Mouse (Mus musculus) adrenal gland, postnatal 25 days (tissue): ENCODE results near the gene Retnlb. TPM values are rescaled to one million over a fixed set of nuclear protein-coding genes. Genes with fewer than 3 reads are reported as not detected.
"Not testable (repeated sequence)": the region's sequence is repeated elsewhere in the genome, so short reads cannot be mapped to it uniquely, and the experiment has no call there.

Experiments
- DNase-seq: peaks from one replicate; pipeline ENCODE4 v3.0.0; 2021; ENCODE audit warnings: mixed read lengths
- long read RNA-seq: library from polyadenylated mRNA; stranded (forward); transcript quantifications from one replicate; pipeline ENCODE4 v2.0.0, GENCODE M21; 2021
- total RNA-seq: library from RNA; stranded (reverse); gene quantifications from 2 replicates; pipeline ENCODE4 v1.2.3, GENCODE M21; 2021

The Retnlb gene
- not detected in 2 replicates for total RNA-seq
- long read RNA-seq, result 0 reads

DNA sequence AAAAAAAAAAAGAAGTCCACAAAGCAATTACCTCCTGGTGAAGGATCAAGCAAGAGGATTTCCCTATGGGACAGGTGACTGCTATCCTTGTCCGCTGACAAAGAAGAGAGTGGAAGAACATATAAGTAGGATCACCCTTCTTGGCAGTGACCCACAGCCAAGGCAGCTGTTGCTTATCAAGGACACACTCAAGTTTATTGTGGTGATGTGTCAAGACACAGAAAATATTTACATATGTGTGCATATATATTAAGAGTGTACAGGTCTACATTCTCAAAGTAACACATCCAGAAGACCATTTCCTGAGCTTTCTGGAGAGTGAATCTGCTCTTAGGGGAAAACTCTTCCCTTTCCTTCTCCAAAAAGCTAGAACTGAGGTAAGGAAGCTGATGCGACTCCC is at the start of gene Retnlb:
Gene Retnlb (plus strand): TSS at position 162 of the 400 bp plus-strand sequence.
- no peak for DNase-seq

DNA sequence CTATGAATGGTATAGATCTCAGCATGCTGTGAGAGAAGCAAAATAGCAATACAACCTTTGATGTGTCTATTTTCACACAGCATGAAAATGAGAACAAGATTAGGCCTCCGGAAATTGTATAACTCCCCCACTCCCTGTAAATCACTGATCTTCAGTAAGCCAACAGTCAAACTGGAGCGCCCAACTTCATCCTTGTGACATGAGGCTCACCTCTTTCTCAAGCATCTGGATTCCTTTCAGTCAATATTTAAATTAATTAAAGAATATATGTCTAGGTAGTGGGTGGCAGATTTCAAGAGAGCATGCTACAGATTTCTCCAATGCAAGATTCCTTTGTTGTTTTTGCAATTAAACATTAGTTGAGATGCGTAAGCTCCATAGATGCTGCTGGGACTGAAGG is 47.5 kb upstream of the Retnlb start:
- DNase-seq, result no peak

DNA sequence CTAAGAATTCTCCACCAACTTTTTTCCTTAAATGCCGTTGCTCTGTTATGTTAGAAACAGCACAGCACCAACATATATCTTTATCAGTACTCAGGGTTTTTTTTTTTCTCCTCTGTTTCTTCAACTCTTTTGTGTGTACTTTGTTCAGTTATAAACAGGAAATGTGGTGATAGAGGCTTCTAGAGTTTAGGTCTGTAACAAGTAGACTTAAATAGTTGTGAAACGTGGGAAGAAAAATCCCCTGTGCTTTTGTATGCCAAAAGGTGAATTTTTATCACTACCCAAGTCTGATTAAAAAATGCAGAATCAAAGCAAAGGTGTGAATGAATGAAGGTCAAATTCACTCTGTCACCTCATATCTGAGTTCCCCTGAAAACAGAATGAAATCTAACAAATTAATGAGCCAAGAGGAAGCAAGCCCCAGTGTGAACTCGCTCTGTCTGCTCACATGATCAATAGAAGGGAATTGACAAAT is 44.6 kb upstream of the Retnlb start, which contains the start of gene Trat1:
Gene Trat1 (minus strand): TSS at position 51 of the 475 bp plus-strand sequence.
- no peak for DNase-seq

DNA sequence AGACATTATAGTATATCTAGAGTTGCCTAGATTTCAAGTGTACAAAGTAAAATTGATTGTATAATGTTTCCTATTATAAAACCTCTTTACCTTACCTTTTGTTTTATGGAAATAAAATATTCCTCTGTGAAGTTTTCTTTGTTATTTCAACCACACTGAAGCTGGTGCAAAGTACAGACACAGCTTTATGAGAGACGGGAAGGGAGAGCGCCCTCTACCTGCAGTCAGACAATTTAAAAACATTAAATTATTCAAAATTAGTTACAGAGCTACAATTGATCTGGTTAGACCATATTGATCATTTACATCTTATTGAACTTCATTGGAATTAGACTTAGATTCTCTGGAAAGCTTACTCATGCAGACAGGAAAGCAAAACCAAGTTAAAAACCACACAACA is 39.4 kb upstream of the Retnlb start:
- no peak for DNase-seq

DNA sequence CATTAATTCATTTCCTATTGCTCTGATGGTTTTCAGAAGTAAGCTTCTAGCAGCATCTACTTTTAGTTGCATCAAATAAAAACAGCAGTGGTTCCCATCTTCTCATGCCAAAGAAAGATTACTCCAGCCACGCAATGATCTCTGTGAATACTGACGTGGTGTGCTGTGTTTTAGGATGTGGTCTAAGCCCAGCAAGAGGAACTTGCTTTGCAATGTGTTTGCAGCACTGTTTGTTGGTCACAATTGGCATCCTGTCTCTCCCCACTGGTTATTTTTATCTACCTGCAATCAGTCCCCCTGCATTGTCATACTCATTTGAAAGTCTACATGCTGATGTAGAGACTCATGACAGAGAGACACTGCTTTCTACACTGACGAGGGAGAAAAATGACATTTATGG is 30.4 kb upstream of the Retnlb start:
- DNase-seq, result no peak

DNA sequence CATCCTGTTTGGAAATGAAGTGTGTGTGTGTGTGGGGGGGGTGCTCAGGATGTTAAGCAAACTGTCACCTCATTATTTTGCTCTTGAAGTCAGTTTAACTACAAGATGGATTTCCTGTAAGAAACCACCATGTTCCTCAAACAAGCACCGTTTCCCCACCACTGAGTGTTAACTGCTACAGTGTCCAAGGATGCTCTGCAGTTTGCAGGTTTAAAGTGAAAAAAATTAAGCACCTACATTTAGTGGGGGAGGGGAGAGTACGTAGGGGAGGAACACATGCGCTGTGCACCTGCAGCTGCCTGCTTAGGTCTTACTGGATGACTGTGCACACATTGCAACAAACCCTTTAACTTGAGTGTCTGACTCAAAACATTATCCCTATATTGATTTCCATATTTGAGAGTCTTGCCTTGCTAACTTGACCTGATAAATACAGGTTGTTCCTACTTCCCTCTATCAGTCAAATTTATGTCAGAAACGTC is 27.9 kb upstream of the Retnlb start:
- DNase-seq, result no peak

DNA sequence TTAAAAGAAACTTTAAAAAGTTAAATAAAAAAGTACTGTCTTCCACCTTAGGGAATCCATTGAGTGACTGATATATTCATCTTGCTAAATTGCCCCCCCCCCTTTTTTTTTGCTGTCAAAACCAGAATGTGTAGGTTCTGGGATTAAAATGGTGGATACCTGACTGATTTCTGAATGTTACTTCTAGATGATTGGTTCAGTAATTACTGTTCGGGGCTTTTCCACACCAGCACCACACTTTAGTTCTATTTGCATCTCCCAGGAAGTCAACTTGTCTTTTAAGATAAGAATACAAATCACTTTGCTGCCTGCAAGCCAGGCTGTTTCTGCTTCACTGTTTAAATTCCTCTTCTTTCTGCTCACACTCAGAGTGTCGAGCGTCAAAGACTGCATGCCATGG is 18.4 kb upstream of the Retnlb start:
- no peak for DNase-seq

DNA sequence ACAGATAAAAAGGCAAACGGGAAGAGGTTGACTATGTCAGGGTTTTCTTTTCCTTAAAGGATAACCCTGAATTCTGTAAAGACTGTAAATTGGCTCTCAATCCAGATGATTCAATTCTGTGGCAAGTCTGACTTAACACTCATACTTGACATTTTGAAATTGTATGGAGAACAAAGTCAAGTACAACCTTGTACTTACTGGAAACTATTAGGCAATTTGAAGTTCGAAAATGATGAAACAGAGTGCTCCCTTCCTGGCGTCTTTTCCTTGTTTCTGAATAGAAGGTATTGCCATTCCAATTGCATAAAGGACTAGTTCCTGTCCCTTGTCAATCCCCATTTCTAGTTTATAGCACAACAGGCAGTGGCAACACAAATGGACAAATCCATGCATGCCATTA is 17.2 kb upstream of the Retnlb start:
- no peak for DNase-seq

DNA sequence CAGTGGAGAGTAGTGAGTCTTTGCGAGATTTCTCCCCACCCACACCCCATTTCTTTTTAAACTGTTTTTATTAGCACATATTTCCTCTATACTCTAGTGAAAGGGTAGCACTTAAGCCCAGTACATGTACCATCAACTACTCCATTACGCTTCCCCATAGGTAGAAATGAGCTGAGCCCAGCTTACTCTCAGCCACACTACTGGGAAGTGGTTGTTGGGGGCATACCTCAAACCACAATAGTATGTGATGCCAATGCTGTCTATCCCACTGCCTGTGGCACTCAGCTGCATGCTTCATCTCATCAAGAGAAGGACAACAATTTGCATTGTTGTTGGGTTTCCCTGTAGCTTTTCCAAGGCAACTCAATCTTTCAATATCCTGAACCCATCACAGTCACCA is 15.8 kb upstream of the Retnlb start:
- no peak for DNase-seq

DNA sequence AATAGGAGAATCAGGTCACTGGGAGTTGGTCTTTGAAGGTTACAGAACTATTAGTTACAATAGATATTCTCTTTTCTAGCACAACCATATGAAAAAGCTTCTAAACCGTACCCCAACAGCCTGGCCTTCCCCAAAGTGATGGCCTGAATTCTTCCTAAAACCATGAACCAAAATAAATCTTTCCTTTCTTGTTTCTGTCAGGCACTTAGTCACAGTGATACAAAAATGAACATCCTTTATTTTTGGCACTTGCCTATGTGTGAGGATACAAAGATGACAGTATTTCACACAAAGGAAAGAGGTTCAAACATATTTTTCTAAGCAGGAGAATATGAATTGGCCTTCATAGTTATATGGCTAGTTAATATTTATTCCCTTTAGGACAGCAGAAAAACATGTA is 11.2 kb upstream of the Retnlb start:
- no peak for DNase-seq

DNA sequence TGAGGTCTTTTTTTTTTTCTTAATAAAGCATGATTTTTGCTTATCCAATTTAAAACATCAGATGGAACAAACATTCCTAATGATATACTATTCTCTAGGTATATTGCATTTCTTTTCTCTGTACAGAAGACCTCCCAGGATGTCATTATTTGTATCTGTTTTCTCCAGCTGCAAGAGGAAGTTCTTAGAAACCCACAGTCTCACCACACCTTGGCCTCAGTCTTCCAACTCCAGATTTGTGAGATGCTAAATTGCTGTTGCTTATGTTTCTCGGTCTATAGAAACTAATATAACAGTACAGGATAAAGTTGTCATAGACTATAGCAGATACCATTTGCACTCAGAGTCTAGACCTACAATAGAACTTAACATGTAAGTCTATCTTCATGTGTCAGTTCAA is 10.1 kb upstream of the Retnlb start:
- no peak for DNase-seq

DNA sequence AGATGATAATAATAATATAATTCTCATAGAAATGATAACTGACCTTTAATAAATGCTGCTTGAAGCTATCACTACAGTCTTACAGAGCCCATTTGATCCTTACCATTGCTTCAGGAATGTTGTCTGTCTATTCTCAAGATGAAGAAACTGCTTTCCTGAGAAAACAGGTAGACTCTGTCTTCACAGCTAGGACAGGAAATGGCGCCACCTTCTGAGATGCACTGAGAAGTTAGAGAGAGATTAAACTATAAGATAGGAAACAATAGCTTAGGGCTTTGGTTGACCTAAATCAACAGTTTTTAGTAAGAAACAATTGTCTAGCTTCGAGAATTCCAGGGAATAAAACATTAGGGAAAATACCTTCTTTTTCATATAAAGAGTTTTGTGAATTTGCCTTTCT is 7.3 kb upstream of the Retnlb start:
- DNase-seq, result peak; percentile 7

DNA sequence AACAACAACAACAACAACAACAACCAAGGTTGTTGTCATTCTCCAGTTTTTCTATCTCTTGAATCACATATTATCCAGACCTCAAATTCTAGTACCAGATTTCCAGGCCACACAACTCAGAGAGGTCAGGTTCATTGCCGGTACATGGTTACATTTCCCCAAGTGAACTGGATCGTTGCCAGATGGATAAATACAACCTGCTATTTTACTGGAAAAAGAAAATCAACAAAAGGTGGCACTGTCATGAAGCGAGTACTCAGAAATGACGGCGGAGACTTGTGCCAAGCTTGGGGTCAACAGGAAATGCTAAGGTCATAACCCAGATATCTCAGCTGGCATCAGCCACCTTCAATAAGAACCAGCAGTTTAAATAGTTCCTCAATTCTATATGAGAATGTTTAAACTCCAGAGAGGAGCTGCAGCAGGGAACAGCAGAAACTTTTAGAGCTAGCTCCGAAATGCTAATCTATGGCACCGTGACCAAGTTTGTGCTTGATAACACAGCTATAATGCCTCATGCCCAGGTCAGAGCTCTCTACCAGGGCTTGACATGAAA is 4.7 kb upstream of the Retnlb start:
- DNase-seq, result no peak

DNA sequence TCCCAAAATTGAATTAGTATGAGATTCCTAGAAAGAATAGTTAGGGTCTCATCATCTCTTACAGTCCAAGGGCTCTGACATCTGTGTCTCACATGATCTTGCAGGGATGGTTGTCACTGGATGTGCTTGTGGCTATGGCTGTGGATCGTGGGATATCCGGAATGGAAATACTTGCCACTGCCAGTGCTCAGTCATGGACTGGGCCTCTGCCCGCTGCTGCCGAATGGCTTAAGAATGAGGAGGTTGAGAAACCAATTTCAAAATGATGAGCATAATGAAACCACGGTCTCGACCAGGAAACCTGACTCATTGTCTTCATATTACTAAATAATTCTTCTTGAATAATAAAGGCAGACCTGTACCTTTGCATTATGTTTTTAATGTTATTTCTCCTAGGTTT is 1.9 kb downstream of the Retnlb start:
- no peak for DNase-seq

DNA sequence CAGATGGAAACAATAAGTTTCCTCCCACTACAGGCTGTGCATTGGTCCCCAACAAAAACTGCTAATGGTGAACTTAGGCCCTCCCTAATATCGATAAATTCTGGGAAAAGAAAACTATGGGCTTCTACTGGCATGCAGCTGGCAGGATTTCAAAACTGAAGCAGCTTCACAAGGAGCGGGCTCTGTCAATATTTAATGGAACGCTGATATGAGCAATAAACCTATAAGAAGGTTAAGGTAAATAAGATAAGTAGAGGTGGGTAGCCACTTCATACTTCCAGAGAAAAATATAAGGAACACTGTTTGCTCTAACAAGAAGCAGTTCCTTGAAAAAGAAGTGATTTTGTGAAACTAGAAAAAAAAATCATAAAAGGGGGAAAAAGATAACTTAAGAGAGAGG is 9.8 kb downstream of the Retnlb start:
- no peak for DNase-seq

DNA sequence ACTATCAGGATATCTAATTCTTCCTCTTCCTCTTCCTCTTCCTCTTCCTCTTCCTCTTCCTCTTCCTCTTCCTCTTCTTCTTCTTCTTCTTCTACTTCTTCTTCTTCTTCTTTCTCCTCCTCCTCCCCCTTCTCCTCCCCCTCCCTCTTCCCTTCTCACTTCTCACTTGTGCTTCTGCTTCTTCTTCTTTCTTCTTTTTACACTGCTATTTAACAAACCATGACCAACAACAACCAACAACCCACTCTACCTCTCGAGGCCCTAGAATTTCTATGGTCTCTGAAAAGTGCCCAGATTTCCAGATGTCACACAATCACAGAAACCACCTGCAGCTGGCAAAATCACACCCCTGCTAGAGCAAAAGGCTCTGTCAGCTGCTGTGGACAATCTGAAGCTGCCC is 11.0 kb downstream of the Retnlb start:
- no peak for DNase-seq

DNA sequence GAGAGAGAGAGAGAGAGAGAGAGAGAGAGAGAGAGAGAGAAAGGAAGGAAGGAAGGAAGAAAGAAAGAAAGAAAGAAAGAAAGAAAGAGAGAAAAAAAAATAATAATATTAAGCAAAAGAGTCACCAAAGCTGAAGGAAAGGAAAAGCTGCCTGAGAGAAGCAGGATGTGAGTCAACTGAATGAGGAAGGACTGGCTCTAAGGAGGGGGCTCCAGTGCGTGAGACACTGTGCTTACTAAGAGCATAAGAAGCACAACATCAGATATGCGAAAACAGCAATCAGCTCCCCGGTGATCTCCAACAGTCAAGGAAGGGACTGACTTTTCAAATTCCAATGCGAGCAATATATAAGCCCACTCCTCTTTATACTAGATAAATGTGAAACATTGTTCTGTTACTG is 12.4 kb downstream of the Retnlb start:
- DNase-seq, result no peak

DNA sequence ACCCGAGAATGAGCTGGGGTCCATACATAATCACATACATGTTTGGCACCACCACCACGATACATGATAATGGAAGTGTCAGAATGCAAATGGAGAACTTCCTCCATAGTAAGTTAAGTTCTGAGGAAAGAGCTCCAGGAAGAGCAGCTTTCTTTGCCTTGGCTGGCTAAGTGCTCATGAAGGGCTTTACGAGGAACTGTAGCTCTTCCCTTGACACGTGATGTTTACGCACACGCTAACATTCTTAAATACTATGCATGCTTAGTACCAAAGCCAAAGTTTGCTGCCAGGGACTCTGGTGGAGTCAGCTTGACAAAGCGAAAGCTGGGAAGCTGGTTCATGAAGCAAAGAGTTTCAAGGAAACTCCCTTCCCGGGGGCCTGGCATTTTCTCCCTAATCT is 15.4 kb downstream of the Retnlb start:
- DNase-seq, result no peak

DNA sequence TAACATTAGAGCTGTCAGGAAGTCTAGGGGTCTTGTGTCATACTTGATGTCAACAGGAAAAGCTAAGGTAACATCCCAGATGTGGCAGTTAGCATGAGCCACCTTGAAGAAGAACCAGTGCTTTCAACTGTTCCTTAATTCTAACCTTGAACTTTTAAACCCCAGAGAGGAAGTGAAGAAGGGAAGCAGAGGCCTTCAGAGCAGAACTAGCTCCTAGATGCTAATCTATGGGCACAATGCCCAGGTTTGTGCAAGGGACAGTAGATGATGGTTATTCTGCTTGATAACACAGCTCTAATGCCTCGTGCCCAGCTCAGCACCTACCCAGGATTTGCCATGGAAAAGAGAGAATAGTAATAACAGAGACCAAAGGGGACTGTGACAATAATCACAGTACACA is 17.0 kb downstream of the Retnlb start:
- DNase-seq, result not testable (repeated sequence)

DNA sequence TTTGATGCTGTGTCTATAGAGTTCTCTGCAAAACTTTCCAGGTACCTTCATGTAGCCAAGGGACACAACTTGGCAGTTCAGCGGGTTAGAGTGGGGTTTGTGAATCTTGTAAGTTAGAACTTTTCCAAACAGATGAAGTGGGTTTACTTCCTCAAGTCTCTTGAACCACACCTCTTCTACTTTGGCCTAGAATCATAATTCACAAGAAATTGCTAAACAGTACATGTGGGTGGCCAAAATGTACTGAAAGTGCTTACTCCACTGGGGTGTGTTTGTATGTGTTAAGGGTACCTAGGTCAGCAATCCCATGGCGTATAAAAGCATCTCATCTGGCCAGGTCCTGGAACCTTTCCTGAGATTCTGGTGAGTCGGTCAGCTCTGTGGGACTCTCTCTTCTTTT is 25.6 kb downstream of the Retnlb start, which contains the start of gene Retnla:
Gene Retnla (plus strand): TSS at position 286 of the 400 bp plus-strand sequence.
- DNase-seq, result no peak

DNA sequence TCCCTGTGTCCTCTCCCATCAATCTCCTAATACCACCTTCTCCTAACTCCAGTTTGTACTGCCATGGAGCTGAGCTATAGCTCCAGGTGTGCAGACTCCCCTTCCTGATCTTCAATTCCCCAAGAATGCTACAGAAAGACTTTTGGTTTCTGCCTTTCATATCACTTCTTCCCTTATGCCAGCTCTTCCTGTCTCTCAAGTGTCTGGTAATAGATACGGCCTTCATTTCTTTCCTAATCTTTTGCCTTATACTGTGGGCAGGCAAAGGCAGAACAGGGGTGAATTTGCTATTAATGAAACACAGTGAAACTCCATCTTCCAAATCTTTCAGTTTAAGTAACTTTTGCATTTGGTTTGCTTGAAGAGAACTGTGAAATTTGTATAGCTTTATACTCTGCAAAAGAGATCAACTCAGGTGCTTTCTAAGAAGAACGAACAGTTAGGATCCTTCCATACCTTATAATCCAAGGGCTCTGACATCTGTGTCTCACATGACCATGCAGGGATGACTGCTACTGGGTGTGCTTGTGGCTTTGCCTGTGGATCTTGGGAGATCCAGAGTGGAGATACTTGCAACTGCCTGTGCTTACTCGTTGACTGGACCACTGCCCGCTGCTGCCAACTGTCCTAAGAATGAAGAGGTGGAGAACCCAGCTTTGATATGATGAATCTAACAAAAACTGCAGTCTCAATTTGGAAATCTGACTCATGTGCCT is 27.2 kb downstream of the Retnlb start:
- no peak for DNase-seq

DNA sequence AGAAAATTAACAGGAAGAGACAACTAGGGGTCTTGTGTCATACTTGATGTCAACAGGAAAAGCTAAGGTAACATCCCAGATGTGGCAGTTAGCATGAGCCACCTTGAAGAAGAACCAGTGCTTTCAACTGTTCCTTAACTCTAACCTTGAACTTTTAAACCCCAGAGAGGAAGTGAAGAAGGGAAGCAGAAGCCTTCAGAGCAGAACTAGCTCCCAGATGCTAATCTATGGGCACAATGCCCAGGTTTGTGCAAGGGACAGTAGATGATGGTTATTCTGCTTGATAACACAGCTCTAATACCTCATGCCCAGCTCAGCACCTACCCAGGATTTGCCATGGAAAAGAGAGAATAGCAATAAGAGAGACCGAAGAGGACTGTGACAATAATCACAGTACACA is 48.3 kb downstream of the Retnlb start:
- not testable (repeated sequence) for DNase-seq

DNA sequence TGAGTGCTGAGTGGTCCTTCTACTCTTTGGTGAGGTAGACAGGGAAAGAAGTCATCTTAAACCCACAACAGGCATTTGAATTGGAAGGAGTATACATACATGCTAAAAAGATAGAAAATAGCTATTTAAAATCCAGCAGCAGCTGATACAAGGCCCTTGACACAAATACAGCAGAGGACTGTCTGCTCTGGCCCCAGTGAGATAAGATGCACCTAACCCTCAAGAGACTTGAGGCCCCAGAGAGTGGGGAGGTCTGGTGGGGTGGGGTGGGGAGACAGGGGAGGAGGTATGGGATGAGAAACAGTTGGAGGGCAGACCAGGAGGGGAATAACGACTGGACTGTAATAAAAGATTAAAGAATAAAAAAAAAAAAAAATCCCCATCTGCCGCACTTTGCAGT is 51.0 kb downstream of the Retnlb start:
- no peak for DNase-seq
